Mouse (Mus musculus) thymus, postnatal 0 days (tissue): ENCODE measurements around the gene Crb1. TPM values are rescaled to one million over a fixed set of nuclear protein-coding genes. Genes with fewer than 3 reads are reported as not detected.
A peak's percentile ranks its signal among the peaks of the same experiment; 100 is the strongest.
"Not testable (repeated sequence)": the region's sequence is repeated elsewhere in the genome, so short reads cannot be mapped to it uniquely, and the experiment has no call there.

Experiments used
- DNase-seq: peaks from one replicate; pipeline ENCODE4 v3.0.0-alpha.2; 2015; ENCODE audit warnings: low spot score
- polyA plus RNA-seq: library from polyadenylated mRNA; unstranded; fragments of >200 nt; fragmentation: Nextera tagmentation; extraction: Ambion mirVana; gene quantifications from 2 replicates; pipeline ENCODE4 v1.2.1, GENCODE M21; 2015

The Crb1 gene
- not detected in 2 replicates for polyA plus RNA-seq

DNA sequence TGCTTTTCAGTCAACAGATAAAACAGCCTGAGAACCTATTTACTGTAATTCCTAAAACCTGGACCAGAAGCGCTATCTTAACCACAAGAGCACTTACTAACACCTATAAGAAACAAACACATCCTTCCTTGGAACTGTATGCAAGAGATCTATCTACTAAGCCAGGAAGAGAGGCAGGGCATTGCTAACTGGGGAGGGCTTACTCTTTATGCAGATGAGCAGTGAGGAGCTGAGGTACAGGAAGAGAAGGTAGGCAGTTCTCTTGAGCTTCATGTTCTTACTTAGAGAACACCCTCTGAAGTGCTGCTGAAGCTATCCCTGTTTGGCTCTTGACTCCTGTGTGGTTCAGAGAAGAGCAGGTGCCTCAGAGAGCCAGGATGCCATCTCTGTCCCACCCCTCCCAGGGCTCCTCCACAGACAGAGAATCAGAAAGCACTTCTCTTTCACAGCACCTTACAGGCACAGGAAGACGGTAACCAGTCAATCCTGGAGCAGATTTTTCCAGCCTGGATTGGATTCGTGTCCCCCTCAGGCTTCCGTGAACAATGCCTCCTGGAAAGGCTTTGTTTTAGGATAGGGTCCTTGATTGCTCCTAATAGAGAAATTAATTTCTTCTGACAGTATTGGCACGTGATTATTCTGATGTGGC is at the start of gene Crb1:
Gene Crb1, minus strand, starts transcription at position 463 of the 649 bp plus-strand sequence.
- peak; percentile 7 for DNase-seq

DNA sequence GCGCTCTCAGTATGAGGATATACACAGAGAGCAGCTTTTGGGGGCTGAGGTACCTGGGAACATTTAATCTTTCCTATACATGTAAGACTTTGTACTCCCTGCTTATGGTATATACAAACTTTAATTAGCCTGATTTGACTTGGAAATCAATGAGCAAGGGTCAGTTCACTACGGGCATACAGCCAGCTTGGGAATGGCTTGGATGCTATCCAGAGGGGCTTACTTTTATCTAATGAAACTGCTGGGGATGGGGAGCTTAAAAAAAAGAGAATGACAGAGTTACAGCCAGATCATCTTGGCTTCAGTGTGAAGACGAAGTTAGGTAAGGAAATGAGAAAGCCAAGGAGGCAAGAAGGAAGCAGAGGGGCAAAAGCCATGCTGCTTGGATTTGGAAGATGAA is 48.1 kb upstream of the Crb1 start:
- no peak for DNase-seq

DNA sequence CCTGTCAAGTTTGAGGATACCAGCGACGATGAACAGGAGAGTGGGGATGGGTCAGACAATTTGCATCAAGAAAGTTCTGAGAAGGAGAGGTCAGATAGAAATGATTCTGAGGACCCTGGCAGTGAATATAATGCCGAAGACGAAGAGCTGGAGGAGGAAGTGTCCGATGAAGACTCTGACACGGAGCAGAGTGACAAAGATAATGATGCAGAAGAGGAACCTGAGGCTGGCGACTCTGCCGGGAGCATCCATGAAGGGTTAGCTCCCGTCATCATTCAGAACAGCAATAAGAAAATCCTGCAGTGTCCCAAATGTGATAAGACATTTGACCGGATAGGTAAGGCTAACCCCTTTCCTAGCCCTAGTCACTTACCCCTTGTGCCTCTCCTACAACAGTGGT is 47.0 kb upstream of the Crb1 start:
- no peak for DNase-seq

DNA sequence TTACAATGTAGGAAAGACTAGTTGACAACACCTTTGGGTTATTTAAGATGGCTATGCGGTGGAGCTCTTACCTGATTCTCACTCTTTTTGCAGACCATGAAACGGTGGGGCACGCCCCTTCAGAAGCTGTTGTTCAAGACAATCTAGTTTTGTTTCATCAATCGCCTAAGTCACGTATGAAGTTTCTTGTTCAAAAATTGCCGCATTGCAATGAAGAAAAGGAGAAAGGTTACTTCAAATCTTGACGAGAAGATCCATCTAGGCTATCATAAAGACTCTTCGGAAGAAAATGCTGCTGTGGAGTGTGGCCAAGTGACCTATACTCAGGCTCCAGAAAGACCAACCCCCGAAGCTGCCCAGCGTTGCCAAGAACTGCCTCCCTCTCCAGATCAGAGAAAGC is 46.0 kb upstream of the Crb1 start:
- peak; percentile 39 for DNase-seq

DNA sequence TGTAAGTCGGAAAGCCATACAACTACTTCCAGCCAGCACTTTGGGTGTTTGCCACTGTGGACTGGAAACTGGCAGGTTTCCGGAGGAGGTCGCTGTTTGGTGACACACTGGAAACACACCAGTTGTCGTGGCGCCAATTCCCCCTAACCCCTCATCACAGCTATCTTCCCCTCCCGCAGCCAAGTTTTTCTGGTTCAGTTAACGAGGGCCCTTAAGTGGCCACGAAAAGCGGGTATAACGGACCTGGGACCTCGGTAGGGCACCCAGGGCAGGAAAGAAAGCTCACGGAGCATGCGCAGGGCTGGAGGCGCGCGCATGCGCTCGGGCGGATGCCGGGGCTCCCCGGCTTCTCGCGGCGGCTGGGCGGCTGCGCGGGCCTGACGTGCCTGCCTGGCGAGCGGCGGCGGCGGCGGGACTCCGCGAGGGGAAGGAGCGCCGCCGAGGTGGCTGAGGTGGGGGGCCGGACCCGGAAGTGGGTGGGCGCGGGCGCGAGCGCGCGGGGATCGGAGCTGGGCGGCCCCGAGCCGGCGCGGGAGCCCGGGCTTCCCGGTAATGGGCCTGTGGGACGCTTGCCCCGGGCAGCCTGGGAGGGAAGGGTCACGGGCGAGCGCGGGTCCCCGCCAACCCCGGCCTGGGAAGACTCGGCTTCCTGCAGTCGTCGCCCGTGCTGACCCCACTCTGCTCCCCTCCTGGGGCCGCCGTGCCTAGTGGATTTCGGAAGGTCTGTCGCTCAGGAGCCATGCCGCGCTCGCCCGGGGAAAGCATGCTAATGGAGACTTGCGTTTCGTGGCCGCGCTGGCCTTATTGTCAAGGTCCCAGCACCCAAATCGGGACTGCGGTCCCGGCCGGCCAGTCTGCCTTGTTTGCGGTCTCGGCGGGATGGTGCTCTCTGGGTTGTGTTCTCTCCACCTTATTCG is 45.2 kb upstream of the Crb1 start, which contains the start of gene Zbtb41:
Gene Zbtb41, plus strand, starts transcription at position 414 of the 917 bp plus-strand sequence.
- peak; percentile 93 for DNase-seq

DNA sequence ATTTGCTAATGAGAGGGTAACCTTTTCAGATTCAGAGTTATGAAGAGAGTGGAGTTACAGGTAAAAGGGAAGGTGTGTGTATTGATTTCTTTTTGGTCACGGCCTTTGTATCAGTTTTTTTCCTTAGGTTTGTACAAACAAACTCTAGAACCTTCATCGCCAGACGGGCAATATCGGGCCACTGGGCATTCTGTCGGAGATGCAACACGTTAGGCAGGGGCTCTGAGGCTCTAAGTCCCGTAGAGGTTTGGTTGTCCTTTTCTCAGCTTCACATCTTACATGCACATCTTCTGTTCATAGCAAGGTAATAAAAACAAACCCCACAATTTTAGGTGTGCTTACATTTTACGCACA is 44.6 kb upstream of the Crb1 start:
- DNase-seq = no peak

DNA sequence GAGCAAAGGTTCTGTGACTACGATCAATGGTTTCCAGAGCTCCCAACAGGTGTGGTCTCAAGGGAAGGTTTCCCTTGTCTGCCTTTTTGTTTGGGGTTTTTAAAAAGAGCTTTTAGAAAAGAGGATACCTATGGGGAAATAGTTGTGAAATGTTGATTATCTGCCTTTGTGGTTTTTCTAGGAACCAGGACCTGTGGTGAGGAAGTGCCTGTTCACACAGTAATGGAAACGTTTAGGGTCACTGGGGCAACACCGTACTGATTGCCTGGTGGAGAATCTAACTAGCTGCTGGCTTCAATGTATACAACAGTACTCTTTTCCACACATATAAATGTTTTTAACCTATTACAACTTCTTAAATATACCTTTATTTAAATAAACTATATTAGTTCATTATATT is 36.6 kb upstream of the Crb1 start:
- DNase-seq = no peak

DNA sequence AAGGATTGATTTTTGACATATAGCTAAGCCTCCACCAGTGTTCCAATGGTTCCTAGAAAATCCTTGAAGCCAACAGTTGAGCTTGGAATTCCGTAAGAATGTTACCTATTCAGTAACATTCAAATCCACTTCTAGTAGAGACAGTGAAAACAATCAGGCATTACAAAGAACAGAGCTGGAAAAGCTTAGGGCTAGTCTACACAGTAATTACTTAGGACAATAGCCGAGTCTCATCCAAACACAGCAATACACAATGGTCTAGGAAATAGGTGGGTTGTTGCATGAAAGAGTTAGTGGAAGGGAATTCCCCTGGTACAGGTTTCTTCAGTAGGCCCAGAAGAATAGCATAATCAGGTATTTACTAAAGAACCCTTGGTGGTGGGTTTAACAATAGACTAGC is 35.5 kb upstream of the Crb1 start:
- not testable (repeated sequence) for DNase-seq

DNA sequence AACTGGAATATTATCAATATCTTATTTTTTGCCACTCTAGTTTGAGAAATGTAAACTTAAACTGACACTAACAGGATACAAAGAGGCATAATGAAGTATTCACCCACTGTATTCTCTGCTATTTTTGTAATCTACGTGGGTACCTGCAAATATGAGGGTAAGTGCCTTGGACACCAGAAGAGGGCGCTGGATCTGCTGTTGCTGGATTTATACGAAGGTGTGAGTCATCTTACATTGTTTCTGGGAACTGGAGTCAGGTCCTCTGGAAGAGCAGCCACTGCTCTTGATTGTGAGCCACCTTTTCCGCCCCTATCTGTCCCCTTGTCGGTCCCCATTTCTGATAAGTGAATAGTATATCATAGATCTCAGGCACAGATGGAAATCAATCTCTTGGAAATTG is 30.8 kb upstream of the Crb1 start:
- no peak for DNase-seq

DNA sequence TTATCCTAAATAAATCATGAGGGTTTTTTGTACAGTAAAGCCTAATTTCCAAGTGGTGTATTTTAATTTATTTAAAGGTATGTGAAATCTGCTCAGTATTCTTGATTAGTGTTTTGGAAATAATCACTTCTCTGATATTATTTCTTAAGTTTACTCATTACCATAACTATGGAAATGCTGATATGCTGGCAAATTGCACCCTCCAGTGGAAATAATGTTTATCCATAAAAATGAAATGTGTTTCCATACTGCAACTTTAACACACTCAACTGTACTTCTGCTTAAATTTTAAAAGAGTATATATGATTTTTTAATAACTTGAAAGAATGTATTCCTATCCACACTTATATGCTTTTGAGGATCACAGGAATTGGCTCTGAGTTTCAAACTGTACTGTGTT is 28.9 kb upstream of the Crb1 start:
- DNase-seq = no peak

DNA sequence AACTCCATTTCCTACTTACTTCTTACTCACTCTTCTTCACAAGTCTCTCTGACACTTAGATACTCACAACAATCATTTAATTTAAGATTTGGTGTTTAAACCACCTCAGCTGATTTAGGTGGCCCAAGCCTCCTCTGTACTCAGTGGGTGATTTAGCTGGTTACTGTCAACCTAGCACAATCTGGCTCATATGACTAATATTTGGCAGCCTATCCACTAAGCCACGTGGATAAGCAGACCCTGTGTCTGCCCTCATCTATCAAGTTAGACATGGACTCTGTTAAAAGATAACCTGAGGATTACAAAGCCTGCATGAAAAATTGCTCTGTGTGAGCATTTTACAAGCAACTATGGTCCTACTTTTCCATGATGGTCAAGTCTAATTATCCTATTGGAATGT is 19.7 kb upstream of the Crb1 start:
- no peak for DNase-seq

DNA sequence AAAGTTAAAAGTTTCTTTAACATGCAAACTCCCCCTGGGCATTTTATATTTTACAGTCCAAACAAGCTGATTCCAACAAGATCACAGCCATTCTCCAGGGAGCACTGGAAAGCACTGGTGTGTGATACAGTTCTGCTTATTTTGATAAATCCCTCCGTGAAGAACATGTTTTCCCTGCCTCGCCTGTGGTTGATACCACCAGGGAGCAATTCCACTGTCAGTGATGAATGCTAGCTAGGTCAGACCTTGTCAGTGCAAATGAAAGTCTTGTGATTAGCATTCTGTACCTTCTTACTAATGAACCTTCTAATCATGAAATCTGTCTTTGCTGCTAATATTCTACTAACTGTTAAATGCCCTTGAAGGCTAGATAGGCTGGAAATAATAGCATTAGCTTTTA is 14.8 kb upstream of the Crb1 start:
- DNase-seq = no peak

DNA sequence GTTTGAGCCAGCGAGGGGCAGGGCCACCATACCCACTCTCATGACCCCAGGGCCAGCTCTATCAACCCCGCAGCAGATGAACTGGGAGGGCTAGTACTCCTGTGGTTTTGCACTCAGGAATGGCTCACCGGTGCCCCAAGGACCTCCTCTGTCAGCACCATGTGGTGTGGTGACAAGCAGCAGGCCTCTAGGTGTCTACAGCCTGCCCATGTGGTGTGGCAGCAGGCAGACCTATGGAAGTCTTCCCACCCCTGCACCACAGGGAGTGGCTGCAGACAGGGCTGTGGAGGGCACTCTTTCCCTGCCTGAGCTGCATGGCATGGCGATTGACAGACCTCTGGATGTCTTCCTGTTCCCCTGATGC is 2.7 kb upstream of the Crb1 start:
- no peak for DNase-seq

DNA sequence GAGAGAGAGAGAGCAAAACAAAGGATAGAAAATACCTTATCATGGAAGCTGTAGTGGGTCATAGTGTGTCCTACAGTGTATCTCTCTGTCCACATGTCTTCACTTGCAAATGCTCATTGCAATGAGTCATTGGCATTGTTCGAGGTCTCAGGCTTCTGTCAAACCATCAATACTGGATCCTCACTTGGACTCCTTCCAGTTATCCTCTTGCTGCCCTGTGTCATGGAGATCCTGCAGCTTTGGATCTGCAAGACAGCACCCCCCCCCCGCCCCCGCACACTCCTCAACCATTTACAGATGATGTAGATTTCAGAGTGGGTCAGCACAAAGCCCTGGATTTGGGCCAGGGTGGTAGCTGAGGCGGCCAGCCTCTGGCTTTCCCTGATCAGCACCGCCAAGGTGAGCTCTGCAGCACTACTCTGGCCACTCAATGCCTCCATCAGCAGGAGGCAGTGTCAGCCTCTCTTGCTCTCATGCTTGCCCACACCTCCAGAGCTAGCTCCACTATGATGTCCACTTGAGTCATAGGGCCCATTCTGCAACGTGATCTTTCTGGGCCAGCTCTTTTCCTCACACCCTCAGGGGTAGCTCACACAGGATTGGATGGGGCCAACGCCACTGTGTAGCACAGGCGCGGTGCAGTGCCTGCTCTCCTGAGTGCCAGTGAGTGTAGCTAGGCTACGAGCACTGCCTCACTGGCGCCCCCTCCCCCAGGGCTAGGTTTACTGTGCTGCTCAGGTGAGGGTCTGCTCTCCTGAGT is 2.1 kb upstream of the Crb1 start:
- peak; percentile 2 for DNase-seq

DNA sequence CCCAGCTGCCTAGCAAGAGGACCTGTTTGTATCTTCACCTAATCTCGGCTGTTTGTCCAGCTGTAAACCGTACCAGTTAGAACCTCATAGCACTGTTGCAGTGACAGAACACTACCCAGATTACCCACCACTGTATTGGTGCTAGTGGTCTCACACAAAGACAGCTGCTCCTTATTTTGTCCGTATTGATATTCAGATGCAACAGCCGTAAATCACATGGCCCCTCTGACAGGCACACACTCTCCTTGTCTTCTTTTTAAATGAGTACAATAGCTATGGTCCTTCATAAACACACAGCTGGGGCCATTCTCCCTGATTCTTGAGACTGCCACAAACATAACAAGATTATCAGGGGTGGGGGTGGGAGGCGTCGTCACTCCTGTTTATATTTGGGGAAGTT is 1.0 kb downstream of the Crb1 start:
- no peak for DNase-seq

DNA sequence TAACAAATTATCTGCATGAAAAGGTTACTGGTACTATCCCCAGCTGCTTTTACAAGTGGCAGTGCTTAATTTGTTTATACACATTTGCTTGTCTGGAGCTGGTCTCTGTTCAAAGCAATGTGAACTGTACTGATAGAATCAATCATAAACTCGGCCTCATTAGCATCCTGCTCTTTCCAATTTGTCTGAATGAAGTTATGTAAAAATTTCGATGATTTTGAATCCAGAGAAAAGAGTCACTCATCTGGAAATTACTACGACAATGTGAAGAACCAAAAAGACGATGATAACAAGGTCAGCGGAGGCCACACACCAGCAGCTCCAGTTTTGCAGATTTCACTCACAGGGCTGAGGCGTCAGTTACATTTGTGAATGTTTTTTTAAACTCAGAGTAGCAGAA is 5.6 kb downstream of the Crb1 start:
- DNase-seq = no peak

DNA sequence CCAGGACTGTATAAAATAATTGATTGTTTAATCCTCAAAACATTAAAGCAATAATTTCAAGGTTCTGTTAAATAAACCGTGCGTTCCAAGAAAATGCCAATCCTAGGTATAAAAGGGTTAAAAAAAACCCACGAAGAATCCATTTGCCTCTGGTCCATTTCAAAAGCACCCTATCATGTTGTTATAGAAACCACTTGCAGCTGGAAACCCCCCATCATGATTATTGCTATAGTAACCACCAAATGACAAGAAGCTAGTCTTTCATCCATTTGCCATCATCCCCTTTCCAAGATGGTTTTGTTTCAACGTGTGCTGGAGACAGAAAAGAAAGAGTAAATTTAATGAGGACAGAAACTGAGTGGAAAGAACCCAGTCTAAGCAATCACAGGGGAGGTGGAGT is 28.3 kb downstream of the Crb1 start:
- DNase-seq = no peak

DNA sequence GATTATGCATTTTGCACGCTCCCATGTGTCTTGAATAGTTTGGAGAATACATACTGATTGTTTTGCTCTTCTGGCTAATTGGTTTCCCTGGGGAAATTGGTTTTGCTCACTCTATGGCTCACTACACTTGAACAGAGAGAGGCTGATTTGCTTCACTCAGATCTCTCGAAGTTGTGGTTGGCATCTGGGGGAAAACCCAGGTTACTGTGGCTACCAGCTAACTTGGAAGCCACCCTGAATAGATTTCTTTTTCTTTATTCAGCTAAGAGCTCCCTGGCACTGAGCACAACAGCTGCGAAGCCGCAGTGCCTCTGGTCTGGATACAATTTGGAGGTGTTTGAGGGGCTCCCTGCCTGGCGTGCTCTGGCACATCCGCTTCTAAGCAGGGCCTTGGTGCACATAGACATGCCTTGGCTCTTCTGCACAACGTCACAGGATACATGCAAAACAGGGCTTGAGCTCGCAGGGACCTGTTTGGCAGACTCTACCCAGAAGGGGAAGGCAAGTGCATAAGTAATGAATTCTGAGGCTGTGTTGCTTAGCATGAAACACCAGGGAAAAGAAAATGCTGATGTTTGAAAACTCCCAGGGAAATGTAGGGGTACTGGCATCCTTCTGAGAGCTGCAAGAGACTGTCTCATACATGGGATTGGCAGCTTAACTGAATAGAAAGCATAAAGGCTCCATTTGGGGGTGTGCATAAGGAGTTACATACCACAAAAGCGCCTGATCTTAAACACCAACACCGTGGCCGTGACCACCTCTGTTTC is 30.1 kb downstream of the Crb1 start:
- no peak for DNase-seq

DNA sequence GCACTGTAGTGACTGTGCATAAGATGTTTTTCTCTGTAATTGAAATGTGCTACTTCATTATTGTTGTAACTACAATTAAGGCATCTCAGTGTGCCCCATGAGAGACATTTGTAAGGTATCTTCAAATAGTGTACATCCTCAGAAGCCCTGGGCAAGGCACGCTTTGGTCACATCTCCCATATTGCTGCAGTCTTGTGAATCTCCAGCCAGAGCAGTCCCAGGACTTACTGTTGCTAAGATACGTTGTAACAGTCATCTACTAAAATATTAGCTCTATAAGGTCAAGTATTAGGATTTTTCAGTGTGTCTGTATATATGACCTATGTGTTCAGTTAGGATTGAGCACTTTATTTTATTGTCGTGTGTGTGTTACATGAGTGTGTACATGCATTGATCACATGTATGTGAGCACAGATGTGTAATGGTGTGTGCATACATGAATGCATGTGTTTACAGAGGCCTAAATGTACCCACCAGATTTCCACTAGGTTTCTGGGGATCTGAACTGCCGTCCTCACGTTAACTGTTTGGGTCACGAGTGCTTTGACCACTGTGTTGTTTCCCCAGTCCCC is 30.8 kb downstream of the Crb1 start:
- no peak for DNase-seq

DNA sequence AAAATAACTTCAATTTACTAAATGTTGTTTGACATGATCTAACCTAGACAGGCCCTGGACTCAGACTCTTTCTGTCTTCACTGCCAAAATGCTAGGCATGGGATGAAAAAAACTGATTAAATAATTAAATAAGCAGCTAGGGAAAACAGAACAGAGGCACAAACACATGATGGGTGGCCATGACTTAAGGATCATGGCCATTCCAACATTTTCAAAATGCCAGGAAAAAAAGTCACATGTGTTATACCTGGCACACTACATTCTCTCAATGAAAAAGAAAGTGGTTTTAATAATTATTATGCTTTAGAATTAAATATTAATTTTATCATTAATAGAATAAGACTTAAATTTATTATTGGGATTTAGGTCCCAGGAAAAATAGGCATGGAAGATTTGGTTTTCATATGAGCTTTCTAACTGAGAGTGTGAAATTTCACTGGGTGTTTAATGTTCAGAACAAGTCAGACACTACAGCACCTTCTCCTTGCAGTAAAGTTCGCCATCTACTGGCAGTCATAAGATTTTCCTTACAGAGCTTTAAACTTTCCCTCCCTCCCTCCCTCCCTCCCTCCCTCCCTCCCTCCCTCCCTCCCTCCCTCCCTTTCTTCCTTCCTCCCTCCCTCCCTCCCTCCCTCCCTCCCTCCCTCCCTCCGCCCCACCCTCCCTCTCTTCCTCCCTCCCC is 36.6 kb downstream of the Crb1 start:
- peak; percentile 20 for DNase-seq
